Mouse (Mus musculus) ES-E14 (cell line): ENCODE measurements around the gene Dnajb12.

Experiments
- CHD2 ChIP-seq: IDR thresholded peaks from 2 replicates; pipeline ENCODE4 v1.6.1; 2014; ENCODE audit warnings: mild to moderate bottlenecking, low read depth, low read length, inconsistent platforms
- HCFC1 ChIP-seq: IDR thresholded peaks from 2 replicates; pipeline ENCODE4 v1.6.1; 2012; ENCODE audit warnings: low read length, inconsistent platforms, borderline replicate concordance; ENCODE audit not compliant: insufficient read depth
- MAFK ChIP-seq: IDR thresholded peaks from 2 replicates; pipeline ENCODE4 v1.6.1; 2014; ENCODE audit warnings: mild to moderate bottlenecking, low read depth, low read length, inconsistent platforms; ENCODE audit not compliant: insufficient read depth
- ZC3H11A ChIP-seq: IDR thresholded peaks from 2 replicates; pipeline ENCODE4 v1.6.1; 2012; ENCODE audit warnings: low read depth, mild to moderate bottlenecking, inconsistent platforms, low read length, borderline replicate concordance
- ZNF384 ChIP-seq: IDR thresholded peaks from 2 replicates; pipeline ENCODE4 v1.6.1; 2012; ENCODE audit warnings: low read depth, low read length, inconsistent platforms

DNA sequence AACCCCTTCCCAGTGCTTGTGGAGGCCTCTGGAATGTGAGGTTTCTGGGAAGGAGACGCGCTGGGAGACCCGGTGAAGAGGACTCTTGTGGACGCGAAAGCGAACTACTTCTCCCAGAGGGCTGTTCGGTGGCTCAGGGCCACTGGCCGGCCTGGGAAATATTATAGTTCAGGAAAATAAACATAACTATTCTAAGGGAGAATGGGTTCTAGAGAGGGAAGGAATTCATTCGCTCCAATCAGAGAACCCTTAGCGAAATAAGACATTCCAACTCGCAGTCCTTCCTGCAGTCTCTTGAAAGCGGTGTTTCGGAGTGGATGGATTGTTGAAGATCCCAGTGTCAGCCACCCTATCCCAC lies 652 bp downstream of the Dnajb12 start:
- no peak for TF ChIP-seq ZC3H11A
- TF ChIP-seq CHD2, result no peak
- TF ChIP-seq HCFC1, result no peak; the same call in 1 of the 2 replicates
- no peak for TF ChIP-seq MAFK
- TF ChIP-seq ZNF384, result no peak
